Mouse (Mus musculus) kidney, embryonic 15.5 days (tissue): ENCODE data around the gene Olfr597. TPM values are rescaled to one million over a fixed set of nuclear protein-coding genes. Genes with fewer than 3 reads are reported as not detected.
"Not testable (repeated sequence)": the region's sequence is repeated elsewhere in the genome, so short reads cannot be mapped to it uniquely, and the experiment has no call there.

Experiments
- ATAC-seq: fragments of 200-750 bp; cut with Nextera tagmentation; replicated peaks from 2 replicates; pipeline ENCODE4 v1.8.0; 2017; ENCODE audit warnings: moderate TSS enrichment; ENCODE audit not compliant: low FRiP score
- H3K27ac ChIP-seq: fragments of 300-500 bp; sonication (generic); 2 replicates; pipeline ENCODE4 v1.5.1; 2015; ENCODE audit warnings: mild to moderate bottlenecking, inconsistent platforms
- H3K27me3 ChIP-seq: fragments of 300-500 bp; sonication (generic); 2 replicates; pipeline ENCODE4 v1.6.1; 2015; ENCODE audit warnings: inconsistent platforms
- H3K36me3 ChIP-seq: fragments of 300-500 bp; sonication (generic); 2 replicates; pipeline ENCODE4 v1.6.1; 2015; ENCODE audit warnings: inconsistent platforms
- H3K4me1 ChIP-seq: fragments of 300-500 bp; sonication (generic); 2 replicates; pipeline ENCODE4 v1.6.1; 2015; ENCODE audit warnings: inconsistent platforms
- H3K4me2 ChIP-seq: fragments of 300-500 bp; sonication (generic); 2 replicates; pipeline ENCODE4 v1.6.1; 2015; ENCODE audit warnings: moderate library complexity, mild to moderate bottlenecking, inconsistent platforms
- H3K4me3 ChIP-seq: fragments of 300-500 bp; sonication (generic); replicated peaks from 2 replicates; pipeline ENCODE4 v1.5.1; 2015; ENCODE audit warnings: mild to moderate bottlenecking, inconsistent platforms
- H3K9ac ChIP-seq: fragments of 300-500 bp; sonication (generic); 2 replicates; pipeline ENCODE4 v1.6.1; 2015; ENCODE audit warnings: mild to moderate bottlenecking, inconsistent platforms
- H3K9me3 ChIP-seq: fragments of 300-500 bp; sonication (generic); replicated peaks from 2 replicates; pipeline ENCODE4 v1.6.1; 2016; ENCODE audit warnings: inconsistent platforms
- WGBS: fragments of 180-500 bp; shearing (Covaris S2); methylation state at CpG from one replicate; pipeline ENCODE4 v1.1.7; 2015; ENCODE audit warnings: mixed read lengths; 5-methylcytosine and 5-hydroxymethylcytosine counted together
- microRNA-seq: library from miRNA; unstranded; fragments of <30 nt; microRNA quantifications from one replicate; pipeline ENCODE4, GENCODE M21; 2016
- polyA plus RNA-seq: library from polyadenylated mRNA; unstranded; fragments of >200 nt; fragmentation: Nextera tagmentation; extraction: Ambion mirVana; gene quantifications from 2 replicates; pipeline ENCODE4 v1.2.1, GENCODE M21; 2015

Olfr597 gene
- polyA plus RNA-seq: not detected in 2 replicates

DNA sequence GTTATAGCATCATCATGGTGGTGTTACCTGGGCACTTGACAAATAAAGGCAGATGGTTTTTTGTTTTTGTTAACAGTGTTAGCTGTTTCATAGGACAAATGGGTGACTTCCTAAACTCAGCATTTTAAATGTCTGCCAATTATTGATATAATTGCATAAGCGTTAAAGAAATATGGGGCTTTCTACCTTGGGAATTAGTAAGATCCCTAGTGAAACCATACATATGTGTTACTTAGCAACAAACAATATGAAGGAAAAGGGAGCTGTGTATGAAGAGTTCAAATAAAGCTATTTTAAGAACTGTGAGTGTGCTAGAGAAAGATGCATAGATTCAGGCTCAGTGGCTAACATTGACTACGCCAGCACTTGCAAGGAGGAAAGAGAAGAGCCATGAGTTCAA, at the start of gene Olfr597:
TSS of gene Olfr597 (plus strand) at position 301 of the 400 bp plus-strand sequence.
- not testable (repeated sequence) for H3K27me3 ChIP-seq, H3K9me3 ChIP-seq, H3K4me1 ChIP-seq, ATAC-seq, H3K4me3 ChIP-seq, H3K4me2 ChIP-seq, H3K27ac ChIP-seq, H3K36me3 ChIP-seq, H3K9ac ChIP-seq
- WGBS: 87% methylated on average over 2 of the region's 2 CpGs

DNA sequence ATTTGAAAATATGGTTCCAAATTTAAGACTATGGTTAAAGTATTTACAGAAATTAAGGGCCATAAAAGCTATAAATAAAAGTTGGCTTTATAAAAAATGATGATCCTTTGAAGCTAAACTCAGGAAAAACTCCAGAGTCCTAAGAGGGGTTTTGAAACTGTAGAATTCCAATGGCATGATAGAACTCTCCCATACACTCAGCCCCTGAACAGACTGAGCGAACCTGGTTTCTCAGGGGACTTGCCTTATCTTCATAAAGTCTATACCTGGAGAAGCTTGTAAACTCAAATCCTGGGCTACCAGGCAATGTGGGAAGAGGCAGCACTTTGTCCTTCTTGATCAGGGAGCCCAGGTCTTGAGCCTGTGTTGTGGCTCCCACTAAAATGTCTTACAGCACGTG, 10.8 kb upstream of the Olfr597 start, which contains the start of gene Olfr596:
TSS of gene Olfr596 (plus strand) at position 301 of the 400 bp plus-strand sequence.
- H3K4me3 ChIP-seq, H3K36me3 ChIP-seq, H3K9ac ChIP-seq, ATAC-seq, H3K9me3 ChIP-seq, H3K4me2 ChIP-seq, H3K27ac ChIP-seq, H3K4me1 ChIP-seq, H3K27me3 ChIP-seq: not testable (repeated sequence)
- WGBS: 83% methylated on average over 2 of the region's 2 CpGs

DNA sequence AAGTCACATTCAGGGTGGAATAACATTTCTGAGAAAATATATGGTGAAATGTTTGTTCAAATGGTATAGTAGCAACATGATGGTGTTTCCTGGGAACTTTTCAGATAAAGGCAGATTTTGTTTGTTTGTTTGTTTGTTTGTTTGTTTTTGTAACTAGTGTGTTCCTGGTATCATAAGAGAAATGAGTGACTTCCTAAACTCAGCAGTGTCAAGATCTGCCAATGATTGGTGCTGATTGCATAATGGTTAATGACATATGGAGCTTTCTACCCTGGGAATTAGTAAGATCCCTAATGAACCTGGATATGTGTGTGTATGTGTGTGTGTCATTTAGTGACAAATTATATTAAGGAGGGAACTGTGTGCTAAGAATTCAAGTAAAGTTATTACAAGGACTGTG, 7.2 kb downstream of the Olfr597 start, which contains the start of gene Olfr598:
TSS of gene Olfr598 (plus strand) at position 301 of the 400 bp plus-strand sequence.
- Histone ChIP-seq H3K9me3 (no peaks in the 10 kb centered on the region), H3K4me1 (no peaks in the 10 kb centered on the region), H3K27ac (no peak within 1 kb of the TSS), H3K27me3 (no peaks in the 10 kb centered on the region), H3K36me3 (no peaks in the 10 kb centered on the region), H3K9ac (no peak within 1 kb of the TSS), H3K4me2 (no peak within 1 kb of the TSS), H3K4me3 (no peak within 1 kb of the TSS)
- ATAC-seq: no peak

DNA sequence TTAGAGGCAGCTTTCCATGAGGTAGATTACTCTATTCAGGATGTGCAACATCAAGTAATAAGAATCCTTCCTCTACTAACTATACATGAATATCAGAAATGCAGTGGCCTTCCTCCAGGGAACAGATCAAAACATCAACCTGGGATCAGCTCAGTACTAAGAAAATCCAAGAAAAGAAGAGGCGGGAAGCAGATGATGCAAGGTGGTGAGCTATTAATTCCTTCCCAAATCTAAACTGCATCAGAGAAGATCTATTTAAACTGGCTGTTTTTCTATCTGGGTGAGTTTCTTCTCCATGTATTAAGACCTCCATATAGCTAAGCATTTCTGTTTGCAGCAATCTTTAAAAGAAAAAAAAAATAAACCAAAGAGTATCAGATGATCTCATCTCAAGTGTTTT, 19.5 kb downstream of the Olfr597 start, which contains the start of gene Olfr599:
TSS of gene Olfr599 (plus strand) at position 301 of the 400 bp plus-strand sequence.
- Histone ChIP-seq H3K9me3 (no peaks in the 10 kb centered on the region), H3K9ac (no peak within 1 kb of the TSS), H3K27me3 (no peaks in the 10 kb centered on the region), H3K4me1 (no peaks in the 10 kb centered on the region), H3K4me2 (no peak within 1 kb of the TSS), H3K4me3 (no peak within 1 kb of the TSS), H3K27ac (no peak within 1 kb of the TSS), H3K36me3 (no peaks in the 10 kb centered on the region)
- 84% methylated on average over 1 of the region's 1 CpGs for WGBS
- no peak for ATAC-seq

DNA sequence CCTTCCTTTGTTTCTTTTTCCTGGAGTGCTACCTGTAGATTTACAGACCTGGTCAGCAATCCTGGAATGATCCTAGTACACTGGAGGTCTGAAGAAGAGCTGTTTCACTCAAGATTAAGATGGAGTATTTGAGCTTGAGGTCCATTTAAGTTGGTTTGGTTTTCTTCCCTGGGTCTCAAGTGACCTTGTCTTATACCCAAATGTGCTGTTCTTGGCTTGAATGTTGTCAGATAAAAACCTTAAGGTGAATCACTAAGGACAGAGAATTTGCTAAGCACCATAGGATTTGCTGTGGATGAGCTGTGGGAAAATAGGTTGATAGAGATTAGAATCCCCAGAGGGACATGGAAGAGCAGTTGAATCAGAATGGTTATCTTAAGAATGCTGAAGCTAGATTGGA, 33.5 kb downstream of the Olfr597 start, which contains the start of gene Olfr600:
TSS of gene Olfr600 (minus strand) at position 101 of the 400 bp plus-strand sequence.
- no peaks in the 10 kb centered on the region for H3K27me3 ChIP-seq
- H3K4me1 ChIP-seq: no peaks in the 10 kb centered on the region
- no peak within 1 kb of the TSS for H3K4me2 ChIP-seq
- no peak within 1 kb of the TSS for H3K4me3 ChIP-seq
- no peaks in the 10 kb centered on the region for H3K36me3 ChIP-seq
- H3K9ac ChIP-seq: no peak within 1 kb of the TSS
- no peak within 1 kb of the TSS for H3K27ac ChIP-seq
- H3K9me3 ChIP-seq: no peaks in the 10 kb centered on the region
- ATAC-seq: no peak

DNA sequence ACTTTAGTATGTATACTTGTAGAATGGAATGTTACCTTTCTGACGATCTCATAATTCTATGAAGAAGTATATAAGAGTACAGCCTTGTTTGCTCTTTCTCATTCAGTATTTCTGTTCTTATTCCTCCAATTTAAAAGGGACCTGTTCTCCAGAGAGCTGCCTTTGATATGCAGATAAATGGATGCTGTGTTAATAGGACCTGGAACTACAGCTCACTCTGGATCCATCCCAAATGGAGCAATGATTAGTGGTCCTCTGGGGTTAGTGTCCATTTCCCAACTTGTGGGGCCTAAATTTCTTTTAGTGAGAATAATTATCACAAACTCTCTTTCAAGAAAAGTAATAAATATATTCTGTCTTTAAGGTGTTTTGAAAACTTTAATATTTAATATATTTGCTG, 46.4 kb downstream of the Olfr597 start, which contains the start of gene Olfr601:
TSS of gene Olfr601 (minus strand) at position 101 of the 400 bp plus-strand sequence.
- Histone ChIP-seq H3K27me3 (no peaks in the 10 kb centered on the region), H3K4me3 (no peak within 1 kb of the TSS), H3K36me3 (no peaks in the 10 kb centered on the region), H3K4me2 (no peak within 1 kb of the TSS), H3K27ac (no peak within 1 kb of the TSS), H3K9ac (no peak within 1 kb of the TSS), H3K9me3 (no peaks in the 10 kb centered on the region), H3K4me1 (no peaks in the 10 kb centered on the region)
- 95% methylated on average over 1 of the region's 1 CpGs for WGBS
- no peak for ATAC-seq

Small RNA genes lying within 50 kb of the gene (microRNA-seq; reads per million reads assigned to microRNA genes)
- not detected for gene Gm23550

Other genes with a start within 250 kb of the Olfr597 start
- not detected in 2 replicates for gene Olfr584, start 234.4 kb upstream of the Olfr597 start, polyA plus RNA-seq
- not detected in 2 replicates for gene Olfr585, start 218.6 kb upstream of the Olfr597 start, polyA plus RNA-seq
- not detected in 2 replicates for gene Olfr586, start 190.7 kb upstream of the Olfr597 start, polyA plus RNA-seq
- not detected in 2 replicates for gene Olfr588-ps1, start 175.4 kb upstream of the Olfr597 start, polyA plus RNA-seq
- gene Olfr589, start 160.0 kb upstream of the Olfr597 start, polyA plus RNA-seq: not detected in 2 replicates
- gene Olfr591, start 138.0 kb upstream of the Olfr597 start, polyA plus RNA-seq: not detected in 2 replicates
- gene Olfr592, start 131.5 kb upstream of the Olfr597 start, polyA plus RNA-seq: not detected in 2 replicates
- gene Olfr593, start 104.5 kb upstream of the Olfr597 start, polyA plus RNA-seq: not detected in 2 replicates
- gene Olfr594, start 99.3 kb upstream of the Olfr597 start, polyA plus RNA-seq: not detected in 2 replicates
- not detected in 2 replicates for gene Usp17ld, start 63.8 kb upstream of the Olfr597 start, polyA plus RNA-seq
- gene Olfr596, start 10.7 kb upstream of the Olfr597 start, polyA plus RNA-seq: not detected in 2 replicates
- gene Olfr598, start 7.3 kb downstream of the Olfr597 start, polyA plus RNA-seq: not detected in 2 replicates
- gene Olfr599, start 19.6 kb downstream of the Olfr597 start, polyA plus RNA-seq: not detected in 2 replicates
- not detected in 2 replicates for gene Olfr600, start 33.4 kb downstream of the Olfr597 start, polyA plus RNA-seq
- gene Olfr601, start 46.3 kb downstream of the Olfr597 start, polyA plus RNA-seq: not detected in 2 replicates
- not detected in 2 replicates for gene Olfr603, start 69.9 kb downstream of the Olfr597 start, polyA plus RNA-seq
- not detected in 2 replicates for gene Usp17lc, start 98.8 kb downstream of the Olfr597 start, polyA plus RNA-seq
- not detected in 2 replicates for gene Olfr605, start 129.1 kb downstream of the Olfr597 start, polyA plus RNA-seq
- gene Olfr606, start 132.7 kb downstream of the Olfr597 start, polyA plus RNA-seq: not detected in 2 replicates
- gene Olfr607, start 147.8 kb downstream of the Olfr597 start, polyA plus RNA-seq: not detected in 2 replicates
- gene Olfr608, start 153.6 kb downstream of the Olfr597 start, polyA plus RNA-seq: not detected in 2 replicates
- not detected in 2 replicates for gene Olfr609, start 181.7 kb downstream of the Olfr597 start, polyA plus RNA-seq
- not detected in 2 replicates for gene Olfr610, start 195.8 kb downstream of the Olfr597 start, polyA plus RNA-seq
- not detected in 2 replicates for gene Olfr611, start 204.5 kb downstream of the Olfr597 start, polyA plus RNA-seq
- not detected in 2 replicates for gene Olfr612, start 226.4 kb downstream of the Olfr597 start, polyA plus RNA-seq
- gene Olfr613, start 231.8 kb downstream of the Olfr597 start, polyA plus RNA-seq: not detected in 2 replicates
- gene Olfr615, start 239.8 kb downstream of the Olfr597 start, polyA plus RNA-seq: not detected in 2 replicates